Mouse (Mus musculus): ENCODE data around the gene Endog.

GRCm38 (mm10) chr2:30124472-30125274, 46.6 kb upstream of the Endog start, which contains the start of gene Zer1:
- TF ChIP-seq CTCF (IDR thresholded peaks at IDR 0.05; ENCODE audit: control insufficient read depth, insufficient read depth, low read length) (no peak), POLR2A (IDR thresholded peaks at IDR 0.05; ENCODE audit: borderline replicate concordance, control insufficient read depth, low read depth, low read length) (peak; percentile 90; the same call in 1 of the 2 replicates)
